Mouse (Mus musculus): ENCODE measurements around the gene Atp5d. TPM values are rescaled to one million over a fixed set of nuclear protein-coding genes. Genes with fewer than 3 reads are reported as not detected.
A peak's percentile ranks its signal among the peaks of the same experiment; 100 is the strongest.

Atp5d gene
- polyA plus RNA-seq, 1 experiment: 1,395 TPM

- Histone ChIP-seq H3K4me1 (ENCODE audit: control insufficient read depth, insufficient read depth, insufficient read length, low read length) (peaks cover 18% of the 10 kb centered on the region), H3K27ac (replicated peaks; ENCODE audit: low read depth, low read length) (peak overlapping the region; percentile 80), H3K4me3 (ENCODE audit: insufficient read depth, low read depth, low read length) (peak overlapping the region; percentile 86)
These were observed 13.0 kb downstream of the Atp5d start for GRCm38 (mm10) chr10:80151211-80152034.

- Histone ChIP-seq H3K4me1 (ENCODE audit: control insufficient read depth, insufficient read depth, insufficient read length, low read length) (peaks cover 18% of the 10 kb centered on the region), H3K27ac (replicated peaks; ENCODE audit: low read depth, low read length) (peak overlapping the region; percentile 80), H3K4me3 (ENCODE audit: insufficient read depth, low read depth, low read length) (peak overlapping the region; percentile 86)
These were observed 13.8 kb downstream of the Atp5d start for GRCm38 (mm10) chr10:80152071-80152872.

GRCm38 (mm10) chr10:80152873-80153260 is 14.4 kb downstream of the Atp5d start:
- Histone ChIP-seq H3K27ac (replicated peaks; ENCODE audit: low read depth, low read length) (peak overlapping the region; percentile 80), H3K4me3 (ENCODE audit: insufficient read depth, low read depth, low read length) (no peak overlapping the region; the same call in 1 of the 2 replicates), H3K4me1 (ENCODE audit: control insufficient read depth, insufficient read depth, insufficient read length, low read length) (peaks cover 19% of the 10 kb centered on the region)

- no peak overlapping the region for H3K4me3 ChIP-seq (ENCODE audit: insufficient read depth, low read depth, low read length)
- H3K27ac ChIP-seq (replicated peaks; ENCODE audit: low read depth, low read length): no peak overlapping the region
- H3K4me1 ChIP-seq (ENCODE audit: control insufficient read depth, insufficient read depth, insufficient read length, low read length): peaks cover 20% of the 10 kb centered on the region
These were observed 15.3 kb downstream of the Atp5d start for GRCm38 (mm10) chr10:80153713-80154112.

GRCm38 (mm10) chr10:80154384-80154783 is 16.0 kb downstream of the Atp5d start:
- Histone ChIP-seq H3K27ac (replicated peaks; ENCODE audit: low read depth, low read length) (no peak overlapping the region), H3K4me1 (ENCODE audit: control insufficient read depth, insufficient read depth, insufficient read length, low read length) (peaks cover 24% of the 10 kb centered on the region)

GRCm38 (mm10) chr10:80155277-80155676 is 16.8 kb downstream of the Atp5d start:
- Histone ChIP-seq H3K4me3 (ENCODE audit: insufficient read depth, low read depth, low read length) (no peak overlapping the region), H3K27ac (replicated peaks; ENCODE audit: low read depth, low read length) (0 out of 2 replicates have a peak overlapping the region, but pooled peaks have one; percentile 4), H3K4me1 (ENCODE audit: control insufficient read depth, insufficient read depth, insufficient read length, low read length) (peaks cover 24% of the 10 kb centered on the region)

More at GRCm38 (mm10) chr10:80154384-80154783, 16.0 kb downstream of the Atp5d start:
- no peak overlapping the region for H3K4me3 ChIP-seq (ENCODE audit: insufficient read depth, low read depth, low read length)

GRCm38 (mm10) chr10:80156002-80156751 is 17.7 kb downstream of the Atp5d start:
- H3K4me3 ChIP-seq (ENCODE audit: insufficient read depth, low read depth, low read length): peak overlapping the region; percentile 16; the same call in 1 of the 2 replicates
- peaks cover 30% of the 10 kb centered on the region for H3K4me1 ChIP-seq (ENCODE audit: control insufficient read depth, insufficient read depth, insufficient read length, low read length)
- H3K27ac ChIP-seq (replicated peaks; ENCODE audit: low read depth, low read length): peak overlapping the region; percentile 65

- H3K4me1 ChIP-seq (ENCODE audit: control insufficient read depth, insufficient read depth, insufficient read length, low read length): peaks cover 33% of the 10 kb centered on the region
These were observed 18.3 kb downstream of the Atp5d start for GRCm38 (mm10) chr10:80156752-80157053.

GRCm38 (mm10) chr10:80157141-80157929 is 18.9 kb downstream of the Atp5d start:
- peaks cover 36% of the 10 kb centered on the region for H3K4me1 ChIP-seq (ENCODE audit: control insufficient read depth, insufficient read depth, insufficient read length, low read length)
- H3K4me3 ChIP-seq (ENCODE audit: insufficient read depth, low read depth, low read length): no peak overlapping the region
- peak overlapping the region; percentile 97 for H3K27ac ChIP-seq (replicated peaks; ENCODE audit: low read depth, low read length)

More at GRCm38 (mm10) chr10:80156752-80157053, 18.3 kb downstream of the Atp5d start:
- Histone ChIP-seq H3K27ac (replicated peaks; ENCODE audit: low read depth, low read length) (peak overlapping the region; percentile 65), H3K4me3 (ENCODE audit: insufficient read depth, low read depth, low read length) (peak overlapping the region; percentile 16; the same call in 1 of the 2 replicates)

- Histone ChIP-seq H3K4me3 (ENCODE audit: insufficient read depth, low read depth, low read length) (peak overlapping the region; percentile 26), H3K4me1 (ENCODE audit: control insufficient read depth, insufficient read depth, insufficient read length, low read length) (peaks cover 29% of the 10 kb centered on the region), H3K27ac (replicated peaks; ENCODE audit: low read depth, low read length) (peak overlapping the region; percentile 97)
These were observed 20.0 kb downstream of the Atp5d start for GRCm38 (mm10) chr10:80158307-80158986.

GRCm38 (mm10) chr10:80159021-80159560 is 20.7 kb downstream of the Atp5d start:
- Histone ChIP-seq H3K4me1 (ENCODE audit: control insufficient read depth, insufficient read depth, insufficient read length, low read length) (peaks cover 32% of the 10 kb centered on the region), H3K27ac (replicated peaks; ENCODE audit: low read depth, low read length) (peak overlapping the region; percentile 97), H3K4me3 (ENCODE audit: insufficient read depth, low read depth, low read length) (peak overlapping the region; percentile 42)

- Histone ChIP-seq H3K27ac (replicated peaks; ENCODE audit: low read depth, low read length) (peak overlapping the region; percentile 97), H3K4me1 (ENCODE audit: control insufficient read depth, insufficient read depth, insufficient read length, low read length) (peaks cover 35% of the 10 kb centered on the region), H3K4me3 (ENCODE audit: insufficient read depth, low read depth, low read length) (peak overlapping the region; percentile 50)
These were observed 21.4 kb downstream of the Atp5d start for GRCm38 (mm10) chr10:80159561-80160454.
